Mouse (Mus musculus) cerebellum, adult 18-20 months (tissue): Measurements from ENCODE around the gene Nle1.

Source experiments
- DNase-seq, 2 experiments: peaks; one replicate each; pipeline ENCODE4 v3.0.0; 2021

Nle1 gene

GRCm38 (mm10) chr11:82866850-82867564 is 41.2 kb downstream of the Nle1 start:
- no peak for DNase-seq

- DNase-seq: no peak
Observed at GRCm38 (mm10) chr11:82865957-82866356, 42.3 kb downstream of the Nle1 start.

GRCm38 (mm10) chr11:82863488-82863931 is 44.7 kb downstream of the Nle1 start:
- no peak for DNase-seq

- DNase-seq: no peak
Observed at GRCm38 (mm10) chr11:82863059-82863458, 45.2 kb downstream of the Nle1 start.

GRCm38 (mm10) chr11:82862638-82863037 is 45.6 kb downstream of the Nle1 start:
- DNase-seq: no peak

- no peak for DNase-seq
Observed at GRCm38 (mm10) chr11:82861558-82861957, 46.7 kb downstream of the Nle1 start.

- DNase-seq: no peak
Observed at GRCm38 (mm10) chr11:82860759-82861158, 47.5 kb downstream of the Nle1 start.

- no peak for DNase-seq
Observed at GRCm38 (mm10) chr11:82857307-82857848, 50.8 kb downstream of the Nle1 start.

GRCm38 (mm10) chr11:82856032-82856431 is 52.2 kb downstream of the Nle1 start:
- no peak for DNase-seq

GRCm38 (mm10) chr11:82855327-82855973 is 52.8 kb downstream of the Nle1 start:
- DNase-seq: no peak

- no peak for DNase-seq
Observed at GRCm38 (mm10) chr11:82854111-82854510, 54.1 kb downstream of the Nle1 start.

GRCm38 (mm10) chr11:82852958-82853357 is 55.3 kb downstream of the Nle1 start:
- DNase-seq: no peak

- DNase-seq: no peak
Observed at GRCm38 (mm10) chr11:82852540-82852939, 55.7 kb downstream of the Nle1 start.

GRCm38 (mm10) chr11:82852115-82852514 is 56.1 kb downstream of the Nle1 start:
- DNase-seq: no peak
